In the genomic region with DNA sequence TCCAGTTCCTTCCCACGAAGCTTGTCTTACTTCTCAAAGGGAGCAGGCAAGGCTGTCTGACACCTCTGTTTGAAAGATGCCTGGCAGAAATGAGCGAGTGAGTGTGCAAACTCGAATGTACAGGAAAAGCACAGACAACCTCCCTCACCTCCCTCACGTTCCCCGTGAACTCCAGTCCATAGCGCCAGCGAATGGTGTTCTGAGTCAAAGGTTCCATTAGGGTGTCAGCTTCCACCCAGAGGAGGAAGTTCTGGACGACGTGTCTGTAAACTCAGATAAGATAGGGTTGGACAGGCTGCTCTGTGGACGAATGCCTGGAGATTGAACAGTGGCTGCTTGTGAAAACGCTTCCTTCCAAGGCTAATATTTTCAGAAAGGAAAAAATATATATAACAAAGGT, we compare ENCODE assay signal across 9 mouse cellular contexts. TPM values are rescaled to one million over a fixed set of nuclear protein-coding genes. Genes with fewer than 3 reads are reported as not detected.
DNase-seq lines count a peak whose midpoint lies in the region; ATAC-seq and TF ChIP-seq lines count a peak whose summit lies in the region.
"Had no signal": no experiment of that assay in that cellular context is flagged by ENCODE, and none has a peak within 500 bp of the region (broad histone marks: within the 10 kb centered on the region; RNA-seq: fewer than 3 reads in every experiment).

No protein-coding gene starts in this region.

- no peak for TF ChIP-seq EP300 in stomach, postnatal 0 days (optimal IDR thresholded peaks at IDR 0.05)

- no peaks in the 10 kb centered on the region for H3K36me3 ChIP-seq in heart, embryonic 16.5 days (ENCODE audit: control insufficient read depth, insufficient read depth)
- H3K36me3 ChIP-seq in liver, embryonic 16.5 days (ENCODE audit: control insufficient read depth, insufficient read depth) = no peaks in the 10 kb centered on the region
- no peaks in the 10 kb centered on the region for H3K36me3 ChIP-seq in stomach, postnatal 0 days (ENCODE audit: control insufficient read depth, insufficient read depth, low read length)
- H3K36me3 ChIP-seq in hindbrain, embryonic 10.5 days = no peaks in the 10 kb centered on the region

- H3K4me2 ChIP-seq in heart, embryonic 16.5 days (ENCODE audit: low read depth, low read length) = peak overlapping the region; percentile 20; the same call in 1 of the 2 replicates
- peak overlapping the region; percentile 63 for H3K4me2 ChIP-seq in liver, embryonic 16.5 days (ENCODE audit: low read depth, low read length)
- H3K4me2 ChIP-seq in stomach, postnatal 0 days (replicated peaks; ENCODE audit: low read depth) = no peak overlapping the region

- peak overlapping the region; percentile 71 for H3K27ac ChIP-seq in heart, embryonic 16.5 days (ENCODE audit: low read length)
- peak overlapping the region; percentile 95 for H3K27ac ChIP-seq in liver, embryonic 16.5 days (ENCODE audit: low read length)
- H3K27ac ChIP-seq in stomach, postnatal 0 days (replicated peaks) = peak overlapping the region; percentile 56; the same call in 1 of the 2 replicates
- H3K27ac ChIP-seq in hindbrain, embryonic 10.5 days = no peak overlapping the region

- no peaks in the 10 kb centered on the region; the same call in 1 of the 2 replicates for H3K27me3 ChIP-seq in heart, embryonic 16.5 days (ENCODE audit: control insufficient read depth, insufficient read depth, low read length)
- no peaks in the 10 kb centered on the region for H3K27me3 ChIP-seq in liver, embryonic 16.5 days (ENCODE audit: control insufficient read depth, insufficient read depth, low read depth, low read length)
- H3K27me3 ChIP-seq in stomach, postnatal 0 days (ENCODE audit: control insufficient read depth, insufficient read depth, low read length) = no peaks in the 10 kb centered on the region
- no peaks in the 10 kb centered on the region for H3K27me3 ChIP-seq in hindbrain, embryonic 10.5 days (ENCODE audit: insufficient read depth, poor library complexity, severe bottlenecking)

- ATAC-seq in heart, embryonic 16.5 days (replicated peaks; ENCODE audit: extremely low read depth, insufficient read depth, low FRiP score) = peak; percentile 78
- peak; percentile 89 for ATAC-seq in liver, embryonic 16.5 days (ENCODE audit: low read depth)
- ATAC-seq in stomach, postnatal 0 days (ENCODE audit: low FRiP score, low TSS enrichment) = peak; percentile 91

- H3K9ac ChIP-seq in heart, embryonic 16.5 days (ENCODE audit: low read length) = no peak overlapping the region
- H3K9ac ChIP-seq in liver, embryonic 16.5 days (ENCODE audit: low read depth, low read length) = peak overlapping the region; percentile 63
- H3K9ac ChIP-seq in stomach, postnatal 0 days (ENCODE audit: low read length) = no peak overlapping the region

- H3K9me3 ChIP-seq in heart, embryonic 16.5 days (replicated peaks; ENCODE audit: control insufficient read depth, low read length) = no peaks in the 10 kb centered on the region
- no peaks in the 10 kb centered on the region for H3K9me3 ChIP-seq in liver, embryonic 16.5 days (replicated peaks; ENCODE audit: control insufficient read depth, low read length)
- H3K9me3 ChIP-seq in stomach, postnatal 0 days (ENCODE audit: control insufficient read depth, low read length) = no peaks in the 10 kb centered on the region
- H3K9me3 ChIP-seq in hindbrain, embryonic 10.5 days = no peaks in the 10 kb centered on the region

- H3K4me3 ChIP-seq in heart, embryonic 16.5 days (ENCODE audit: low read length) = no peak overlapping the region
- H3K4me3 ChIP-seq in liver, embryonic 16.5 days (ENCODE audit: low read depth, low read length) = peak overlapping the region; percentile 36
- no peak overlapping the region for H3K4me3 ChIP-seq in stomach, postnatal 0 days (ENCODE audit: low read depth, low read length)
- H3K4me3 ChIP-seq in hindbrain, embryonic 10.5 days = no peak overlapping the region

- TF ChIP-seq CTCF in stomach, postnatal 0 days (IDR thresholded peaks at IDR 0.05; ENCODE audit: low read depth) = no peak

- peaks cover 21% of the 10 kb centered on the region for H3K4me1 ChIP-seq in heart, embryonic 16.5 days (ENCODE audit: control insufficient read depth, insufficient read depth, low read length)
- peaks cover 70% of the 10 kb centered on the region for H3K4me1 ChIP-seq in liver, embryonic 16.5 days (ENCODE audit: control insufficient read depth, low read depth, low read length)
- no peaks in the 10 kb centered on the region for H3K4me1 ChIP-seq in stomach, postnatal 0 days (replicated peaks; ENCODE audit: control insufficient read depth, insufficient read depth)
- H3K4me1 ChIP-seq in hindbrain, embryonic 10.5 days (replicated peaks) = 0 out of 2 replicates have a peak, but pooled peaks cover 7% of the 10 kb centered on the region

- 4% methylated on average over 11 of the region's 11 CpGs for WGBS in heart, embryonic 16.5 days
- WGBS in liver, embryonic 16.5 days (ENCODE audit: insufficient replicate concordance) = 4% methylated on average over 11 of the region's 11 CpGs
- 10% methylated on average over 11 of the region's 11 CpGs for WGBS in stomach, postnatal 0 days
- WGBS in hindbrain, embryonic 10.5 days = 79% methylated on average over 11 of the region's 11 CpGs

- peak; percentile 35 to 45 for DNase-seq in urinary bladder, adult 18-20 months (ENCODE audit: low spot score in 2 of 2)
- DNase-seq in urinary bladder, postnatal 25 days (ENCODE audit: low spot score) = no peak
- DNase-seq in stomach, postnatal 0 days (ENCODE audit: low spot score) = peak; percentile 67
- no peak for DNase-seq in hindbrain, embryonic 10.5 days (ENCODE audit: low spot score)
- no peak for DNase-seq in adrenal gland, postnatal 4 days (ENCODE audit: low spot score in 2 of 2)
- no peak for DNase-seq in B cell, adult 2 months
- DNase-seq: cerebellum, adult 8-10 months had no signal

RNA-seq across cellular contexts. Expression of gene Pofut2, which starts 37.9 kb away (rescaled TPM):
- polyA plus RNA-seq in heart, embryonic 16.5 days (2015; fragmentation: Nextera tagmentation; extraction: Ambion mirVana) = 108 and 115 TPM in 2 replicates
- polyA plus RNA-seq in liver, embryonic 16.5 days (2015; fragmentation: Nextera tagmentation; extraction: Ambion mirVana) = 24.9 and 25.2 TPM in 2 replicates
- 50.7 and 54.0 TPM in 2 replicates for polyA plus RNA-seq in stomach, postnatal 0 days (2015; fragmentation: Nextera tagmentation; extraction: Ambion mirVana)
- polyA plus RNA-seq in hindbrain, embryonic 10.5 days (2016; fragmentation: Nextera tagmentation; extraction: Ambion mirVana) = 77.0 and 86.6 TPM in 2 replicates
- 10 to 100 TPM; 75.4 to 78.5 TPM for total RNA-seq in adrenal gland, postnatal 4 days (2021)

RNA-seq across cellular contexts. Expression of gene Col18a1, which starts 54.8 kb away (rescaled TPM):
- polyA plus RNA-seq in heart, embryonic 16.5 days (2015; fragmentation: Nextera tagmentation; extraction: Ambion mirVana) = 96.2 and 130 TPM in 2 replicates
- 87.9 and 104 TPM in 2 replicates for polyA plus RNA-seq in liver, embryonic 16.5 days (2015; fragmentation: Nextera tagmentation; extraction: Ambion mirVana)
- 26.3 and 26.6 TPM in 2 replicates for polyA plus RNA-seq in stomach, postnatal 0 days (2015; fragmentation: Nextera tagmentation; extraction: Ambion mirVana)
- 147 and 167 TPM in 2 replicates for polyA plus RNA-seq in hindbrain, embryonic 10.5 days (2016; fragmentation: Nextera tagmentation; extraction: Ambion mirVana)
- total RNA-seq in adrenal gland, postnatal 4 days (2021) = 10 to 100 TPM; 96.8 to 99.4 TPM

Comparison
In these comparisons a context has a peak if more than half of its experiments do, and no peak if none do; other contexts are left out.
1. DNase-seq: peak in urinary bladder, adult 18-20 months (2 of 2) and stomach, postnatal 0 days (single experiment); none in urinary bladder, postnatal 25 days (single experiment), hindbrain, embryonic 10.5 days (single experiment), adrenal gland, postnatal 4 days (0 of 2) and B cell, adult 2 months (0 of 2).
2. Peak in every context shown above with its lines, with median percentiles within 50 percentile points of each other: ATAC-seq.